Mouse (Mus musculus) C2C12 (cell line): ENCODE measurements at regions not wholly inside any gene's neighbourhood (a gene's known extent, or its start where the extent isn't known, plus 50 kb on each side); places are given as distances from the start of the nearest gene placed in this dataset.

Source experiments
- CEBPB ChIP-seq: IDR thresholded peaks from one replicate; pipeline ENCODE4 v1.6.1; 2011; ENCODE audit warnings: low read depth, mild to moderate bottlenecking, control low read depth, moderate library complexity
- CTCF ChIP-seq: IDR thresholded peaks from one replicate; pipeline ENCODE4 v1.5.1; 2011; ENCODE audit not compliant: control insufficient read depth, insufficient read depth, insufficient read length
- FOSL1 ChIP-seq: IDR thresholded peaks from one replicate; pipeline ENCODE4 v1.8.0; 2011; ENCODE audit warnings: mild to moderate bottlenecking, low read length; ENCODE audit not compliant: poor library complexity, insufficient read depth, severe bottlenecking
- MAX ChIP-seq: IDR thresholded peaks from one replicate; pipeline ENCODE4 v1.6.1; 2011; ENCODE audit warnings: mild to moderate bottlenecking, control low read depth
- MYOD1 ChIP-seq: IDR thresholded peaks from one replicate; pipeline ENCODE4 v1.6.1; 2011; ENCODE audit warnings: low read depth; ENCODE audit not compliant: control insufficient read depth, insufficient read length
- MYOG ChIP-seq: IDR thresholded peaks from one replicate; pipeline ENCODE4 v1.6.1; 2011; ENCODE audit not compliant: control insufficient read depth, insufficient read length; ENCODE audit errors: extremely low read depth
- USF1 ChIP-seq: IDR thresholded peaks from one replicate; pipeline ENCODE4 v1.6.1; 2011; ENCODE audit warnings: low read depth, mild to moderate bottlenecking, control low read depth, moderate library complexity

GRCm38 (mm10) chr1:193870731-193871130, 500.6 kb upstream of the Camk1g start:
- no peak for TF ChIP-seq MYOD1
- TF ChIP-seq USF1: no peak
- TF ChIP-seq CTCF: no peak
- no peak for TF ChIP-seq MYOG
- TF ChIP-seq MAX: no peak
- TF ChIP-seq CEBPB: no peak
- TF ChIP-seq FOSL1: no peak
